Mouse (Mus musculus): Measurements from ENCODE around the gene Dhx36. TPM values are rescaled to one million over a fixed set of nuclear protein-coding genes. Genes with fewer than 3 reads are reported as not detected.

The Dhx36 gene
- total RNA-seq, 2 experiments from 2014 or later = 36.8 to 41.2 TPM

GRCm38 (mm10) chr3:62435923-62436322 is 70.9 kb downstream of the Dhx36 start:
- no peak for ATAC-seq (replicated peaks; ENCODE audit: poor library complexity, severe bottlenecking)

GRCm38 (mm10) chr3:62433675-62434074 is 73.1 kb downstream of the Dhx36 start:
- no peak for ATAC-seq (replicated peaks; ENCODE audit: poor library complexity, severe bottlenecking)

GRCm38 (mm10) chr3:62418387-62419138 is 88.2 kb downstream of the Dhx36 start:
- ATAC-seq (replicated peaks; ENCODE audit: poor library complexity, severe bottlenecking) = no peak

Other genes with a start within 250 kb of the Dhx36 start
- not detected in 2 replicates for gene Arhgef26, start 168.7 kb downstream of the Dhx36 start, total RNA-seq (2014; fragmentation: Nextera tagmentation)
- not detected in 2 replicates for gene Arhgef26, start 168.7 kb downstream of the Dhx36 start, total RNA-seq (2017)
- not detected in 2 replicates for gene Gpr149, start 98.1 kb upstream of the Dhx36 start, total RNA-seq (2014; fragmentation: Nextera tagmentation)
- not detected in 2 replicates for gene Gpr149, start 98.1 kb upstream of the Dhx36 start, total RNA-seq (2017)

All from granulocyte monocyte progenitor cell, adult 5-6 weeks (primary cell).